Mouse (Mus musculus): ENCODE results near the gene Anks1. TPM values are rescaled to one million over a fixed set of nuclear protein-coding genes. Genes with fewer than 3 reads are reported as not detected.

The Anks1 gene
- polyA plus RNA-seq, 1 experiment from 2014 or later, result 50.4 TPM

DNA sequence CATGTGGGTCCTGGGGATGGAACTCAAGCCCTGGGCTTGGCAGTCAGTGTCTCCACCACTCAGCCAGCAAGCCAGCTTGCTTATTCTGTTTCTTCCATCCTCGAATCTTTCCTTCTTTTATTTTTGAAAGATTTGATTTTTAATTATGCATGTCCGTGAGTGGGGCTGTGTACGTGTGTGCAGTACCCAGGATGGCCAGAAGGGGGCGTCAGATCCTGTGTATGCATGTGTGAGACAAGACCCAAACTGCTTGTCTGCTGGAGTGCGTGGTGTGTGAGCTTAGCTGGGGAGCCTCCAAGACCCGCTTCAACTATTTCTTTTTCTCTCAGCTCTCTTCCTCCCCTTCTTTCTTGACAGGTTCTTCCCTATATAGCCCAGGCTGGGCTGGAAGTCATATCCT, 197.2 kb downstream of the Anks1 start:
- WGBS, result 81% methylated on average over 6 of the region's 6 CpGs
- no peak for ATAC-seq (ENCODE audit: low FRiP score)
- Histone ChIP-seq H3K36me3 (no peaks in the 10 kb centered on the region), H3K27ac (replicated peaks) (no peak overlapping the region), H3K4me2 (no peak overlapping the region), H3K9me3 (replicated peaks) (no peaks in the 10 kb centered on the region), H3K4me1 (peaks cover 19% of the 10 kb centered on the region), H3K27me3 (replicated peaks) (no peaks in the 10 kb centered on the region), H3K4me3 (replicated peaks) (no peak overlapping the region), H3K9ac (replicated peaks) (no peak overlapping the region)

GRCm38 (mm10) chr17:28107275-28107674, 198.2 kb downstream of the Anks1 start:
- peaks cover 9% of the 10 kb centered on the region for H3K4me1 ChIP-seq
- H3K9me3 ChIP-seq (replicated peaks), result no peaks in the 10 kb centered on the region
- H3K27me3 ChIP-seq (replicated peaks), result no peaks in the 10 kb centered on the region
- H3K27ac ChIP-seq (replicated peaks), result no peak overlapping the region
- H3K9ac ChIP-seq (replicated peaks), result no peak overlapping the region
- H3K4me2 ChIP-seq, result no peak overlapping the region
- 4% methylated on average over 14 of the region's 14 CpGs for WGBS
- no peak overlapping the region for H3K4me3 ChIP-seq (replicated peaks)
- no peak for ATAC-seq (ENCODE audit: low FRiP score)
- no peaks in the 10 kb centered on the region for H3K36me3 ChIP-seq

- Histone ChIP-seq H3K27ac (replicated peaks) (no peak overlapping the region), H3K4me2 (no peak overlapping the region), H3K4me1 (peaks cover 6% of the 10 kb centered on the region; the same call in 1 of the 2 replicates), H3K9me3 (replicated peaks) (no peaks in the 10 kb centered on the region), H3K36me3 (no peaks in the 10 kb centered on the region), H3K27me3 (replicated peaks) (no peaks in the 10 kb centered on the region), H3K4me3 (replicated peaks) (no peak overlapping the region), H3K9ac (replicated peaks) (no peak overlapping the region)
- WGBS, result 87% methylated on average over 8 of the region's 8 CpGs
- no peak for ATAC-seq (ENCODE audit: low FRiP score)
Measured at GRCm38 (mm10) chr17:28112266-28112665, 203.2 kb downstream of the Anks1 start.

Other genes with a start within 250 kb of the Anks1 start
- 0.92 and 1.9 TPM in 2 replicates for gene Spdef, start 180.4 kb upstream of the Anks1 start, polyA plus RNA-seq (2015; fragmentation: Nextera tagmentation; extraction: Ambion mirVana)
- 9.3 and 12.2 TPM in 2 replicates for gene D17Wsu92e, start 88.7 kb upstream of the Anks1 start, polyA plus RNA-seq (2015; fragmentation: Nextera tagmentation; extraction: Ambion mirVana)
- gene Snrpc, start 71.2 kb upstream of the Anks1 start, polyA plus RNA-seq (2015; fragmentation: Nextera tagmentation; extraction: Ambion mirVana), result 211 and 227 TPM in 2 replicates
- gene Uhrf1bp1, start 52.9 kb upstream of the Anks1 start, polyA plus RNA-seq (2015; fragmentation: Nextera tagmentation; extraction: Ambion mirVana), result 6.0 and 6.1 TPM in 2 replicates
- gene Taf11, start 538 bp downstream of the Anks1 start, polyA plus RNA-seq (2015; fragmentation: Nextera tagmentation; extraction: Ambion mirVana), result 52.6 and 58.4 TPM in 2 replicates
- 1.4 and 1.8 TPM in 2 replicates for gene Tcp11, start 171.3 kb downstream of the Anks1 start, polyA plus RNA-seq (2015; fragmentation: Nextera tagmentation; extraction: Ambion mirVana)
- gene Scube3, start 232.8 kb downstream of the Anks1 start, polyA plus RNA-seq (2015; fragmentation: Nextera tagmentation; extraction: Ambion mirVana), result 3.6 and 4.6 TPM in 2 replicates

Measured in neural tube, embryonic 15.5 days (tissue).